Mouse (Mus musculus): ENCODE data around the gene Dab2ip. TPM values are rescaled to one million over a fixed set of nuclear protein-coding genes. Genes with fewer than 3 reads are reported as not detected.
A peak's percentile ranks its signal among the peaks of the same experiment; 100 is the strongest.

Dab2ip gene
- polyA plus RNA-seq, 1 experiment from 2014 or later = 49.0 TPM

DNA sequence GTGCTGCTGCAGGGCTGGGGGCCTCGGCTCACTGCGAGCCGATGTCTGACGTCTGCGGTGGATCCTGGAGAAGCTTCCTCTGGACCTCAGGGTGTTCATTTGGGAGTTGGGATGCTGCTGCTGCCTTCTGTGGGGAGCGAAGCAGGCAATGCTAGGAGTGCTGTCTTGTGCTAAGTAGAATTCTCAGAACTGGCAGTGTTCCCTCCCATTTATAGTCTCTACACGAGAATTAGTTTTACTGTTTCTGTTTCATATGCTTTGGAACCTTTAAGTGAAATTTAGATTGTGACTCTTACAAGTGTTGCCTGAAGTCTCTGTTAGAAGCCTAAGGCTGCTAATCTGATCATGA lies 138.1 kb downstream of the Dab2ip start:
- Histone ChIP-seq H3K4me2 (peak overlapping the region; percentile 41), H3K4me1 (ENCODE audit: control insufficient read depth, insufficient read depth, low read length) (peaks cover 99% of the 10 kb centered on the region), H3K9me3 (replicated peaks; ENCODE audit: control insufficient read depth, low read length) (no peaks in the 10 kb centered on the region), H3K27ac (ENCODE audit: low read depth, low read length) (peak overlapping the region; percentile 50), H3K27me3 (ENCODE audit: control insufficient read depth, insufficient read depth, low read length) (no peaks in the 10 kb centered on the region), H3K4me3 (ENCODE audit: low read depth, low read length) (no peak overlapping the region), H3K9ac (ENCODE audit: low read depth, low read length) (no peak overlapping the region), H3K36me3 (ENCODE audit: control insufficient read depth, insufficient read depth, low read length) (no peaks in the 10 kb centered on the region)
- 55% methylated on average over 7 of the region's 7 CpGs for WGBS (ENCODE audit: insufficient replicate concordance)
- no peak for ATAC-seq (replicated peaks; ENCODE audit: insufficient number of reproducible peaks, low FRiP score, low TSS enrichment)

DNA sequence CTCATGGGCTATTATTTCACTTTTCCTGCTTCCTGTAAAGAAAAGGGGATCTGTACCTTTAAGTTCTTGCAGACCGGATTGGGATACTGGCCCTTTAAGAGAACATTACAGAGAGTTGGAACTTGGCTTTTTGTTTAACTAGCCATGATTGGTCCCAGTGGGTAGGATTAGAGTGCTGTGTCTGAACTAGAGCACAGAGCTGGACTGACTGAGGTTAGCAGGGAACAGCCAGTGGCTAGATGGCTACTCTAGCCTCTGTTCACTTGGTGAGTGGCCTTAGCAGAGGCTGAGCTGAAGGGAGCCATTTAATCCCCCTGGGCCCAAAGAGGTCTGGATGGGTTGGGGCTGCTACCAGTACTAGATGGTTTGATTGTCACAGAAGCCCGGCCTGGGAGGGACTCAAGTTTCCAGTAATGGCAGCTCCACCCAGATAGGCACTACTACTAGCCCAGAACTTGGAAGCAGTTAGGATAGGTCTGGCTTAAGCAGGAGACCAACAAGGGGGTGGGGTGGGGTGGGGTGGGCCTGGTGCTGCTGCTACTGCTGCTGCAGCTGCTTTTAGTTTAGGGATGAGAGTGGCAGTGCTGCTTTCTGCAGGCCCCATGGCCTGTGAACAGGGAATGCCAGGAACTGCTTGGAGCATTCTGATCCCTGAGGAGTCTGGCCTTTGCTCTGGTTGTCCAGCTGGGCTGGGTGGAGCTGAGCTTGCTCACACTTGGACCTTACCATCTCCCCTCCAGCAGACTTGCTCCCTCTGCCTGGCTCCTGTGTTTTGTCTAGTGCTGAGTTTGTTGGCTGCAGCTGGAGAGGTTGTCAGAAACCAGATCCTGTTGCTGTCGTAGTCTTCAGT lies 138.7 kb downstream of the Dab2ip start:
- H3K4me3 ChIP-seq (ENCODE audit: low read depth, low read length) = no peak overlapping the region
- H3K4me2 ChIP-seq = peak overlapping the region; percentile 41
- peaks cover 97% of the 10 kb centered on the region for H3K4me1 ChIP-seq (ENCODE audit: control insufficient read depth, insufficient read depth, low read length)
- ATAC-seq (replicated peaks; ENCODE audit: insufficient number of reproducible peaks, low FRiP score, low TSS enrichment) = no peak
- H3K27ac ChIP-seq (ENCODE audit: low read depth, low read length) = peak overlapping the region; percentile 50
- WGBS (ENCODE audit: insufficient replicate concordance) = 23% methylated on average over 3 of the region's 3 CpGs
- no peaks in the 10 kb centered on the region for H3K36me3 ChIP-seq (ENCODE audit: control insufficient read depth, insufficient read depth, low read length)
- no peaks in the 10 kb centered on the region for H3K9me3 ChIP-seq (replicated peaks; ENCODE audit: control insufficient read depth, low read length)
- no peaks in the 10 kb centered on the region for H3K27me3 ChIP-seq (ENCODE audit: control insufficient read depth, insufficient read depth, low read length)
- 0 out of 2 replicates have a peak overlapping the region, but pooled peaks have one; percentile 6 for H3K9ac ChIP-seq (ENCODE audit: low read depth, low read length)

- Histone ChIP-seq H3K4me1 (ENCODE audit: control insufficient read depth, insufficient read depth, low read length) (peaks cover 93% of the 10 kb centered on the region), H3K9ac (ENCODE audit: low read depth, low read length) (no peak overlapping the region)
Observed at GRCm38 (mm10) chr2:35697768-35698167, 139.7 kb downstream of the Dab2ip start.

GRCm38 (mm10) chr2:35700966-35701365 lies 142.9 kb downstream of the Dab2ip start:
- Histone ChIP-seq H3K4me1 (ENCODE audit: control insufficient read depth, insufficient read depth, low read length) (peaks cover 74% of the 10 kb centered on the region), H3K36me3 (ENCODE audit: control insufficient read depth, insufficient read depth, low read length) (no peaks in the 10 kb centered on the region), H3K27me3 (ENCODE audit: control insufficient read depth, insufficient read depth, low read length) (no peaks in the 10 kb centered on the region), H3K4me3 (ENCODE audit: low read depth, low read length) (no peak overlapping the region), H3K9me3 (replicated peaks; ENCODE audit: control insufficient read depth, low read length) (no peaks in the 10 kb centered on the region), H3K9ac (ENCODE audit: low read depth, low read length) (no peak overlapping the region), H3K27ac (ENCODE audit: low read depth, low read length) (peak overlapping the region; percentile 10; the same call in 1 of the 2 replicates), H3K4me2 (no peak overlapping the region)
- 69% methylated on average over 2 of the region's 2 CpGs for WGBS (ENCODE audit: insufficient replicate concordance)
- no peak for ATAC-seq (replicated peaks; ENCODE audit: insufficient number of reproducible peaks, low FRiP score, low TSS enrichment)

More at GRCm38 (mm10) chr2:35697768-35698167, 139.7 kb downstream of the Dab2ip start:
- no peak overlapping the region for H3K4me3 ChIP-seq (ENCODE audit: low read depth, low read length)
- H3K9me3 ChIP-seq (replicated peaks; ENCODE audit: control insufficient read depth, low read length) = no peaks in the 10 kb centered on the region
- H3K4me2 ChIP-seq = no peak overlapping the region
- H3K27ac ChIP-seq (ENCODE audit: low read depth, low read length) = peak overlapping the region; percentile 54; the same call in 1 of the 2 replicates
- no peaks in the 10 kb centered on the region for H3K27me3 ChIP-seq (ENCODE audit: control insufficient read depth, insufficient read depth, low read length)
- no peak for ATAC-seq (replicated peaks; ENCODE audit: insufficient number of reproducible peaks, low FRiP score, low TSS enrichment)
- 83% methylated on average over 3 of the region's 3 CpGs for WGBS (ENCODE audit: insufficient replicate concordance)
- no peaks in the 10 kb centered on the region for H3K36me3 ChIP-seq (ENCODE audit: control insufficient read depth, insufficient read depth, low read length)

DNA sequence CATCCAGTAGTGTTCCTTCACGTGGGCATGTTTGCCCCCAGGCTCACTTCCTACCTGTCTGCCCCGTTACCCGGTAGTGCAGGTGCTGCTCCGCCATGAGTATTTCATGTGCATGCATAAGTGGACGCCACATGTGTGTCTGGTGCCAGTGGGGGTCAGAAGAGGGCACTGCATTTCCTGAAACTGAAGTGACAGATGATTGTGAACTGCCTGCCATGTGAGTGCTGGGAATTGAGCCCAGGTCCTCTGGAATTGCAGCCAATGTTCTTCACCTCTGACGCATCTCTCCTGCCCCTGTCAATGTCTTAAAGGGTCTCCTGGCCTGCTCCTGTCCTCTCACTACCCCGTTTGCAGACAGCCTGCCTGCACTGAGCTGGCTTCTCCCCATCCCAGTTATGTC lies 143.9 kb downstream of the Dab2ip start:
- 82% methylated on average over 7 of the region's 7 CpGs for WGBS (ENCODE audit: insufficient replicate concordance)
- Histone ChIP-seq H3K4me1 (ENCODE audit: control insufficient read depth, insufficient read depth, low read length) (peaks cover 72% of the 10 kb centered on the region), H3K9me3 (replicated peaks; ENCODE audit: control insufficient read depth, low read length) (no peaks in the 10 kb centered on the region), H3K4me3 (ENCODE audit: low read depth, low read length) (no peak overlapping the region), H3K27ac (ENCODE audit: low read depth, low read length) (peak overlapping the region; percentile 54), H3K9ac (ENCODE audit: low read depth, low read length) (no peak overlapping the region), H3K4me2 (no peak overlapping the region), H3K27me3 (ENCODE audit: control insufficient read depth, insufficient read depth, low read length) (no peaks in the 10 kb centered on the region), H3K36me3 (ENCODE audit: control insufficient read depth, insufficient read depth, low read length) (no peaks in the 10 kb centered on the region)
- ATAC-seq (replicated peaks; ENCODE audit: insufficient number of reproducible peaks, low FRiP score, low TSS enrichment) = no peak

- H3K9ac ChIP-seq (ENCODE audit: low read depth, low read length) = no peak overlapping the region
- 77% methylated on average over 6 of the region's 6 CpGs for WGBS (ENCODE audit: insufficient replicate concordance)
- H3K4me1 ChIP-seq (ENCODE audit: control insufficient read depth, insufficient read depth, low read length) = peaks cover 71% of the 10 kb centered on the region
- no peak overlapping the region for H3K4me2 ChIP-seq
- no peaks in the 10 kb centered on the region for H3K9me3 ChIP-seq (replicated peaks; ENCODE audit: control insufficient read depth, low read length)
- H3K27ac ChIP-seq (ENCODE audit: low read depth, low read length) = peak overlapping the region; percentile 59
- no peaks in the 10 kb centered on the region for H3K27me3 ChIP-seq (ENCODE audit: control insufficient read depth, insufficient read depth, low read length)
- H3K4me3 ChIP-seq (ENCODE audit: low read depth, low read length) = no peak overlapping the region
- H3K36me3 ChIP-seq (ENCODE audit: control insufficient read depth, insufficient read depth, low read length) = no peaks in the 10 kb centered on the region
- ATAC-seq (replicated peaks; ENCODE audit: insufficient number of reproducible peaks, low FRiP score, low TSS enrichment) = no peak
Observed at GRCm38 (mm10) chr2:35702608-35703007, 144.5 kb downstream of the Dab2ip start.

- Histone ChIP-seq H3K36me3 (ENCODE audit: control insufficient read depth, insufficient read depth, low read length) (0 out of 2 replicates have a peak, but pooled peaks cover 3% of the 10 kb centered on the region), H3K4me2 (no peak overlapping the region), H3K27me3 (ENCODE audit: control insufficient read depth, insufficient read depth, low read length) (no peaks in the 10 kb centered on the region), H3K9me3 (replicated peaks; ENCODE audit: control insufficient read depth, low read length) (no peaks in the 10 kb centered on the region), H3K4me3 (ENCODE audit: low read depth, low read length) (no peak overlapping the region), H3K4me1 (ENCODE audit: control insufficient read depth, insufficient read depth, low read length) (peaks cover 64% of the 10 kb centered on the region), H3K27ac (ENCODE audit: low read depth, low read length) (peak overlapping the region; percentile 59), H3K9ac (ENCODE audit: low read depth, low read length) (no peak overlapping the region)
- no peak for ATAC-seq (replicated peaks; ENCODE audit: insufficient number of reproducible peaks, low FRiP score, low TSS enrichment)
- 82% methylated on average over 3 of the region's 3 CpGs for WGBS (ENCODE audit: insufficient replicate concordance)
Observed at GRCm38 (mm10) chr2:35703241-35703640, 145.2 kb downstream of the Dab2ip start.

DNA sequence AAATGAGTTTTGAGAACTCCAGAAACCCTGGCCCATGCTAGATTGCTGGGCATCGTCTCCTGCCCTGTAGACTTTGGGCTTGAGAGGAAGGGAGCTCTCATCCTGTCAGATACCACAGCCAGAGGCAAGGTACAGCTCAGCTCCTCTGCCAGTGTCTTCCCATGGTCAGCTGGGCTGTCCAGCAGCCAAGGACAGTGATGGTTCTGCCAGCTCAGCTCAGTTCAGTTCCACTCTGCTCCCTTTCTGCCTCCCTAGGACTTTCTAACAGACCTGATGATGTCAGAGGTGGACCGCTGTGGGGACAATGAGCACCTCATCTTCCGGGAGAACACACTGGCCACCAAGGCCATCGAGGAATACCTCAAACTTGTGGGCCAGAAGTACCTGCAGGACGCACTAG lies 154.5 kb downstream of the Dab2ip start:
- WGBS (ENCODE audit: insufficient replicate concordance) = 89% methylated on average over 5 of the region's 5 CpGs
- Histone ChIP-seq H3K27ac (ENCODE audit: low read depth, low read length) (no peak overlapping the region), H3K4me1 (ENCODE audit: control insufficient read depth, insufficient read depth, low read length) (peaks cover 24% of the 10 kb centered on the region), H3K27me3 (ENCODE audit: control insufficient read depth, insufficient read depth, low read length) (no peaks in the 10 kb centered on the region), H3K36me3 (ENCODE audit: control insufficient read depth, insufficient read depth, low read length) (peaks cover 49% of the 10 kb centered on the region), H3K9ac (ENCODE audit: low read depth, low read length) (no peak overlapping the region), H3K4me2 (no peak overlapping the region), H3K9me3 (replicated peaks; ENCODE audit: control insufficient read depth, low read length) (no peaks in the 10 kb centered on the region), H3K4me3 (ENCODE audit: low read depth, low read length) (no peak overlapping the region)
- ATAC-seq (replicated peaks; ENCODE audit: insufficient number of reproducible peaks, low FRiP score, low TSS enrichment) = no peak

DNA sequence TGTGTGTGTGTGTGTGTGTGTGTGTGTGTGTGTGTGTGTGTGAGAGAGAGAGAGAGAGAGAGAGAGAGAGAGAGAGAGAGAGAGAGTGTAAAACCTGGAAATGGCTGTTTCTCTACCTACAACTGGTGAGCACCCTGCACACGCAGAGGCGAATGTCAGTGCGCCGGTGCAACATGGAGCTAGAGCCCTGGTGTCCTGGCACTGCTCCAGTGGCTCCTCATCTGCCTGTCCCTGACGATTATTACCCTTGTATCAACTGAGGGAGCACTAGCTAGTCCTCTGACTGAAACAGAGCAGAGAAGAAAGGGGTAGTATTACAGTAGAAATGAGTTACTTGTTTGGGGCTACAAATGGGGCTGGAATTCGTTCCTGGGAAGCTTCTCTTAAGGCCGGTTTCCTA lies 155.4 kb downstream of the Dab2ip start:
- 0 out of 2 replicates have a peak overlapping the region, but pooled peaks have one; percentile 10 for H3K27ac ChIP-seq (ENCODE audit: low read depth, low read length)
- H3K9me3 ChIP-seq (replicated peaks; ENCODE audit: control insufficient read depth, low read length) = no peaks in the 10 kb centered on the region
- H3K36me3 ChIP-seq (ENCODE audit: control insufficient read depth, insufficient read depth, low read length) = peaks cover 54% of the 10 kb centered on the region
- WGBS (ENCODE audit: insufficient replicate concordance) = 85% methylated on average over 7 of the region's 7 CpGs
- H3K9ac ChIP-seq (ENCODE audit: low read depth, low read length) = no peak overlapping the region
- H3K4me2 ChIP-seq = no peak overlapping the region
- H3K27me3 ChIP-seq (ENCODE audit: control insufficient read depth, insufficient read depth, low read length) = no peaks in the 10 kb centered on the region
- ATAC-seq (replicated peaks; ENCODE audit: insufficient number of reproducible peaks, low FRiP score, low TSS enrichment) = no peak
- no peak overlapping the region for H3K4me3 ChIP-seq (ENCODE audit: low read depth, low read length)
- H3K4me1 ChIP-seq (ENCODE audit: control insufficient read depth, insufficient read depth, low read length) = peaks cover 25% of the 10 kb centered on the region

All from heart, embryonic 11.5 days (tissue).